Mouse (Mus musculus) monocyte, adult 2 months (primary cell): ENCODE results near the gene Cerkl.

Experiments
- DNase-seq, 2 experiments: peaks; one replicate each; pipeline ENCODE4 v3.0.0; 2022; ENCODE audit warnings: low spot score in 2 of 2, low read depth in 1 of 2

The Cerkl gene

GRCm38 (mm10) chr2:79443861-79444620 is 12.5 kb downstream of the Cerkl start:
- DNase-seq, result no peak

- DNase-seq, result no peak
These were observed 13.2 kb downstream of the Cerkl start for GRCm38 (mm10) chr2:79443401-79443800.

- no peak for DNase-seq
These were observed 13.7 kb downstream of the Cerkl start for GRCm38 (mm10) chr2:79442906-79443305.

- DNase-seq, result no peak
These were observed 14.4 kb downstream of the Cerkl start for GRCm38 (mm10) chr2:79442227-79442626.

- no peak for DNase-seq
These were observed 26.5 kb downstream of the Cerkl start for GRCm38 (mm10) chr2:79430061-79430460.

- DNase-seq, result no peak
These were observed 26.9 kb downstream of the Cerkl start for GRCm38 (mm10) chr2:79429650-79430049.

GRCm38 (mm10) chr2:79429108-79429507 is 27.5 kb downstream of the Cerkl start:
- DNase-seq, result no peak

GRCm38 (mm10) chr2:79428569-79429104 is 27.9 kb downstream of the Cerkl start:
- DNase-seq, result peak in 1 of 2 experiments; percentile 4

GRCm38 (mm10) chr2:79428022-79428421 is 28.6 kb downstream of the Cerkl start:
- no peak for DNase-seq

GRCm38 (mm10) chr2:79421696-79422095 is 34.9 kb downstream of the Cerkl start:
- no peak for DNase-seq

GRCm38 (mm10) chr2:79414505-79414904 is 42.1 kb downstream of the Cerkl start:
- DNase-seq, result no peak

- DNase-seq, result no peak
These were observed 45.7 kb downstream of the Cerkl start for GRCm38 (mm10) chr2:79410903-79411255.

GRCm38 (mm10) chr2:79410247-79410902 is 46.2 kb downstream of the Cerkl start:
- DNase-seq, result no peak

GRCm38 (mm10) chr2:79405661-79406405 is 50.8 kb downstream of the Cerkl start:
- DNase-seq, result no peak

- DNase-seq, result no peak
These were observed 56.5 kb downstream of the Cerkl start for GRCm38 (mm10) chr2:79400045-79400444.

- DNase-seq, result no peak
These were observed 57.2 kb downstream of the Cerkl start for GRCm38 (mm10) chr2:79399234-79400000.

- no peak for DNase-seq
These were observed 57.8 kb downstream of the Cerkl start for GRCm38 (mm10) chr2:79398831-79399230.

- no peak for DNase-seq
These were observed 58.2 kb downstream of the Cerkl start for GRCm38 (mm10) chr2:79398343-79398742.

- DNase-seq, result no peak
These were observed 59.5 kb downstream of the Cerkl start for GRCm38 (mm10) chr2:79397107-79397506.

GRCm38 (mm10) chr2:79379087-79380041 is 77.2 kb downstream of the Cerkl start:
- no peak for DNase-seq
